Mouse (Mus musculus) ES-Bruce4 (cell line): Measurements from ENCODE around the gene Lrrc19.

Experiments
- CTCF ChIP-seq: IDR thresholded peaks from one replicate; pipeline ENCODE4 v1.8.1; 2011; ENCODE audit warnings: low read depth, low read length
- EP300 ChIP-seq: IDR thresholded peaks from 2 replicates; pipeline ENCODE4 v1.6.1; 2011; ENCODE audit warnings: low read depth, low read length; ENCODE audit not compliant: insufficient read depth
- POLR2A ChIP-seq: IDR thresholded peaks from one replicate; pipeline ENCODE4 v1.8.1; 2011; ENCODE audit warnings: low read length; ENCODE audit not compliant: insufficient read depth

- TF ChIP-seq CTCF (no peak), EP300 (no peak), POLR2A (peak; percentile 56)
These were observed 35.8 kb downstream of the Lrrc19 start, which contains the start of gene Ift74 for GRCm38 (mm10) chr4:94613972-94614626.
